Mouse (Mus musculus): ENCODE data around the gene Ehd4.

Gene Ehd4

DNA sequence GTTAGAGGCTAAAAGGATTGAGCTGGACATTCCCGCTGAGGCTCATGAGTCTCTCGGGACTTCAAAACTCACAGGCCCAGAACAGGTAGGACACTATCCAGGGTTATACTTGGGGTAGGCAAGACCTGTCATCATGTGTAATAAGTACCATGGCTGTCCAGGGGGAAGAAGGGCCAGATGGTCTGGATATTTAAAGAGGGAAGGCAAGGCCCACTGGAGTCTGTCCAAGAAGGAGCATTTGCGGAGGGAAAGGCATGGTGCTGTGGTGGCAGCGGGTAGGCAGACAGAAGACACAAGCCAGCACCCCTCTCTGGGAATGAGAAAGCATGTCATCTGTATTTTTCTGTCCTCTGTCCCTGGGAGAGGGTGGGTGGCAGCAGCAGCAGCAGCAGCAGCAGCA, 80.3 kb downstream of the Ehd4 start:
- in situ Hi-C loops (cut with MboI, MseI), result no loop called here

DNA sequence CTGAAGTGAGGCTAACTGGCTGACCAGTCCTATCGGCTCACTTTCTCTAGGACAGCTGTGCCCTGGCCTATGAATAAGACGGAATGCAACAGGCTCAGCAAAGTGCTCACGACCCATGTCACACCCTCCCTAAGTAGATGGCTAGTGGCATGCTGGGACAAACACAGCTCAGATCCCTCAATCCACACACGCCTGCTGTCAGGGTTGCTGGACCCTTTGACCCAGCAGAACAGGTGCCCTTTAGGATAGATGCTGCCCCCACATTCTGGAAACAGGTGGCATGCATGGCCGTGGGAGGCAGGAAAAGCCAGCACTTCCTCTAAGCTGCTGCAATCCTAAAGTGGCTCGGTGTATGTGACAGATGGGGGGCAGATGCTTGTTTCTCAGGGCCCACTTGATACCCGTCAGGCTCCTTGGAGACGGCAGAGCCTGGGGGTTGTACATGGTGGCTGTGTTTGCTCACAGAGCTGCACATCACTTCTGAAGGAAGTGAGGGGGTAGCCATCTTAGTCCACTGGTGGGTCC, 84.9 kb downstream of the Ehd4 start:
- in situ Hi-C loops (cut with MboI, MseI), result loop anchor here (10.0 kb wide), 1 partner anchor 975 kb away; no protein-coding TSS in a partner anchor

DNA sequence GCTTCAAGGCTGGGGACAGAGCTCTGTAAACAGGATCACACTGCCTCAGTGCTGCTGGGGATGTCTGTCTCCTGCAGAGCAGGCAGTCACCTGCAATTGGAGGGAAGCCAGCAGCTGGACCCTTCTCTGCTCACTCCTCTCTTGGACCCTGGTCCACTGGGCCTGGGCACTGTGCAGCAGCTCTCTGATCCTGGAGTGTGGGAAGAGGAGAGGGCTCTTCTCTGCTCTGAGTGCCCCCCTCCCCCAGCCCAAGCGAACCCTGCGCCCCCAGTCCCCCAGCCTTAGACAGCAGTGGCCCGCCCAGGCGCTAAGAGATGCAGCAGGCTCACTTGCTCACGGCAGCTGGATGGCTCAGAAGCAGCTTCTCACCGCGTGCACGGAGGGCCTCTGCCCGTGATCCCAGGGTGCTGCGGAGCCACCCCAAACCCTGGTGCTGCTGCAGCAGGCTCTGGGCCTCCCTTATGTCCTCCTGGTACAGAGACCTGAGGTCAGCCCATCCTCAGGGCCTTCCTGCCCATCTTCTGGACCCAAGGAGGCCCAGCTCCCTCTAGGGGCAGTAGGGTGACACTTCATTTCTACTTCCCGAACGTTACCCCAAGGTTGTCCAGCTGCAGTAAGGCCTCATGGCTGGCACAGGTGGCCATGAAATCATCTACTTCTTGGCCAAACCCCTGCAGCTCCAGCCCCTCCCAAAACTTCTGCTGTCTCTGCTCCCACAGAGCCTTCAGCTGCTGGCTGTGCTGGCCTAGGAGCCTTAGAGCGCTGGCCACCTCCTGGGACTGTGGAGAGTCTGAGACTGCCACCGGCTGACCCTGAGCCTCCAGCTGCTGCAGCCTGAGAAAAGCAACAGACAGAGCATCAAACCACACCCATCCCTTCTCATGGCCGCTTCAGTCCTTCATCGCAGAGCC, 85.6 kb downstream of the Ehd4 start:
- in situ Hi-C loops (cut with MboI, MseI), result loop anchor here (10.0 kb wide), 1 partner anchor 974 kb away; no protein-coding TSS in a partner anchor

DNA sequence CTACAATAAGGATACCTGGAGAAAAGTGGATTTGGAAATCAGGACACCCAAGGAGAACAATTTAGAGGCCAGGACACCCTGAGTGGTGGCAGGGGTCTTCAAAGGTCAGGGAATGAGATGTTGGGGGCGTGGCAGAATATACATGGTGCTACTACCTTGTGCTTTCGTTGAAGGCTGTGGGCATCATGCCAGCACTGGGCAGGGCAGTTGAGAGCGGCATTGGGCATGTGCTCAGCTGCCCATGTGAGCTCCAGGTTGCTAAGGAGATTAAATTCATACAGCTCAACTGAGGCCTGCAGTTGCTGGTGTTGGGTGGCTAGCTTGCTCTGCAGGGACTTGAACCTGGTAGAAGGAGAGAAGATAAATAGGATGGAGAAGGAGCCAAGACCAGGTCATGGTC, 88.2 kb downstream of the Ehd4 start:
- in situ Hi-C loops (cut with MboI, MseI), result loop anchor here (10.0 kb wide), 1 partner anchor 971 kb away; no protein-coding TSS in a partner anchor

DNA sequence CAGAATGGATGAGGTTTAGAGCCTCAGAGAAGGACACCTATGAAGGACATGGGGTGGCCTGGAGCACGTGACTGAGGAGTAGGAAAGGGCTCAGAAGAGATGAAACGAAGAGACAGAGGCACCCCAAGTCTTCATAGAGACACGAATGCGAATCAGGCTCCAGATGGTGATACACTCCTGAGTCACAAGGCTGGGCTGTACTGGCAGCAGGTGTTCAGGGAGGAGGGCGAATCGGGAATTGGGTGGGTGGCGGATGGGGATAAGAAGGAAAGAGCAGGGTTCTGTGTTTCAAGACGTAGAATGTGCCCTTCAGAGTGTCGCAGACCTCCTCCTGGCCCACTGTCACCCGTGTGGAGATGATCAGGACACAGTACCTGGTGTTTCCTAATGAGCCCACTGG, 89.2 kb downstream of the Ehd4 start:
- in situ Hi-C loops (cut with MboI, MseI), result loop anchor here (10.0 kb wide), 1 partner anchor 970 kb away; no protein-coding TSS in a partner anchor

DNA sequence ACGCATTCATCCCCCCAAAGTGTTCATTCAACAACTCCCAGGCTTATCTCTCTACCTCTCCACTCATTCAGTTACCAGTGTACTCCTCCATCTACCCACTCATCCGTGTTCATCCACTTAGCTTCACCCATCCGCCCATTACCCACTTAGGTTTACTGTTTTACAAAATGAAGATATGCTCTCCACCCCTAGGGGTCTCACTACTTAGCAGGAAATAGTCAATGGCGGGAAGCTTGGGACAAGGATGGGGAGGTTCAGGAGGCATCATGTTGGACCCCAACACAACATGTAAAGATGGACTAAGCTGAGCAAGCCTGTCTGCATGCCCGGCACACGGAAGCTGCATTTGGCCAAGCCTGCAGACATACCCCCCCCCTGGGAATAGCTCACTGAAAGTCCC, 89.8 kb downstream of the Ehd4 start:
- in situ Hi-C loops (cut with MboI, MseI), result loop anchor here (10.0 kb wide), 1 partner anchor 970 kb away; no protein-coding TSS in a partner anchor

DNA sequence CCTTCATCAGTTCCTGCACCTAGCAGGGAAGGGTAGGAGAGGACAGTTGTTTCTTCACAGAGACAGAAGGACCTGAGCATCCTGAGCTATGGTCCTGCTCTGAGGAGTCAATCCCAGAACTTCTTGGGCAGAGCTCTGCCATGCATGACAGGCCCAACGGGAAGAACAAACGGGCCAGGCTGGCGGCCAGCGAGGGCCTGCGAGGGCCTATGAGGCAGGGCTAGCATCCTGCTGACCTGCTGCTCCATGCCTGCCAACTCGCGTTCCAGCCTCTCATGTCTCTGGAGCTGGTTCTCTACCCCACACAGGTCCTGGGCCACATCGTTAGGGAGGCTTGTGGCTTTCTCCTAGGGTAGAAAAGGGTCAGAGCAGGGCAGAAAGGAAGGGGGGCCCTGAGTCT, 92.2 kb downstream of the Ehd4 start:
- in situ Hi-C loops (cut with MboI, MseI), result loop anchor here (10.0 kb wide), 1 partner anchor 967 kb away; no protein-coding TSS in a partner anchor

DNA sequence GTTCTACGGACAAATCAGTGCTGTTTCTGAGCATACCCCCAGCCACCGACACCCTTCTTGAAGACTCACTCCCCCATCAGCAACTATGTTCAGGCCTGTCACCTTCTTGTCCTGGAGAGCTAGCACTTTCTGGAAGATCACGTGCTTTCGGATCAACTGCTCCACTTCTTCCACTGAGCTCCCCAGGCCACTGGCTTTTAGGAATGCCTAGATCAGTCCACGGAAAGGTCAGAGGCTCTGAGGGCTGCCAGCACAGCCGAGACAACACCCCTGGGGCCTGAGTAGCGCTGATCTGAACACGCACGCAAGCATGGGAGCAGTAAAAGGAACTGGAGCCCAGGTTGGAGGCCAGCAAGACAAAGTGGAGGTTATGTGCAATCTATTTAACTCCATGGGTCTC, 93.8 kb downstream of the Ehd4 start:
- in situ Hi-C loops (cut with MboI, MseI), result loop anchor here (10.0 kb wide), 1 partner anchor 966 kb away; no protein-coding TSS in a partner anchor

DNA sequence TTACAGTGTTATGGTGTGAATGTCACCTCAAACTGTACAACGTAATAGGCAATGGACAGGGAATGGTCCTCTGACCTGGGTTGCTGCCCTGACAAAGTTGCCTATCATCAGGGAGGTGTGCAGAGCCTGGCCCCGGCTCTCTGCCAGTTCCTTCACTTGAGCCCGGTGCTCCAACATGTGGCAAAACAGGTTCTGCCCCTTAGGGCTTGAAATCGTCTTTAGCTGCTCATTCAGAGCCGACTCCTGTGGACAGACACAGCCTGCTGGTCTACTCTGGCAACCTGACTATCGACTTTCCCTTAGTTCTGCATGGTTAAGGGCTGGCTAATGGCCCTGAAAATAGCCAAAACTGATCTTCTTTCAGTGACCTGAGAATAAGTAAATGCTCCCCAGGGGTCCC, 94.2 kb downstream of the Ehd4 start:
- in situ Hi-C loops (cut with MboI, MseI), result loop anchor here (10.0 kb wide), 1 partner anchor 965 kb away; no protein-coding TSS in a partner anchor

DNA sequence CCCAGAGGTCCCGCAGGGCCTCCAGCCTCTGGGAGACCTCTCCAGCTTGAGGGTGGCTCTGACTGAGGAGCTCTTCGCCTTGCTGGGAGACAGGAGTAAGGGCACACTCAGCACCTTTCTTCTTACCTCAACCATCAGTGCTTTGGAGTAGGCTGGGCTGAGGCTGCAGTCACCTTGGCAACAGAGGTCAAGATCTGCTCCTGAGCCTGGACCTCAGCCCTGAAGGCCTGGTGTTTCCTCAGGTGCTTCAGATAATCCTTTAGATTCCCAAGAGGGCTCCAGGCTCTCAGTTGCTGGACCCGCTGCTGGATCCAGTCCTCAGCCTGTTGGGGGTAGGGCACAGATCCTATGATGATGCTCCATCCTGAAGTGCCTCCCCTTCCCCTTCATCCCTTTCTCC, 94.9 kb downstream of the Ehd4 start:
- in situ Hi-C loops (cut with MboI, MseI), result no loop called here

DNA sequence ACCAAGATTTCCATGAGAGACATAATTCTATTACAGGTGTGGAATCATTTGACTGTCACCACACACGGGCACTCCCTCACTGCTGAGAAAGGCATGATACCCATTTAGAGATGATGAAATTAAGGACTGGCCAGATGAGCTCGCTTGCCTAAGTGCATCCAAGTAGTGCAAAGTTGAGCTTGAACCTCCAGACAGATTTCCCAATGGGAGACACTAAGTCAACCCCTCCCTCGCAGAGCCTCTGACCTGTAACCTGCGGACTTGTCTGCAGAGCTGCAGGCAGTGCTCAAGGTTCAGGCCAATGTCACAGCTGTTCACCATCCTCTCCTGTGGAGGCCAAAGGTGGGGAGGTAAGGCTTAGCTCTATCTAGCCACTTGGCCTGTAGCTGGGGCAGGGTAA, 95.6 kb downstream of the Ehd4 start:
- in situ Hi-C loops (cut with MboI, MseI), result no loop called here

DNA sequence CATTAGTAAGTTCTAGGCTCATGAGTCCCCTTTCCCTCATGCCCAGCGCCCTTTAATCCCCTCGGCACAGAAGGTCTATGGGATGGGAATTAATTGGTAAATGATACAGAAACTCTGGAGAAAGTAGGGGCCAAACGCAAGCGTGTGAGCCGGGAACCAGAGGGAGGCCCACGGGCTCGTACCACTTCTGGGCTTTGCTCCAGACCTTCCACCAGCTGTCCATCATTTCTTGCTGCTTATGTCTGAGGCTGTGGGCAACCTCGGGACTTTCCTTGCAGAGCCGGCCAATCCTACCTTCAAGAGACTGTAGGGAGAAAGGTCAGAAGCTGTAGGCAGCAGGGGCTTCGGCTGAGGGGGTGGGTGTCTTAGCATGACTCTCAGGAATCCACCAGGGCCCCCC, 98.5 kb downstream of the Ehd4 start:
- in situ Hi-C loops (cut with MboI, MseI), result no loop called here

DNA sequence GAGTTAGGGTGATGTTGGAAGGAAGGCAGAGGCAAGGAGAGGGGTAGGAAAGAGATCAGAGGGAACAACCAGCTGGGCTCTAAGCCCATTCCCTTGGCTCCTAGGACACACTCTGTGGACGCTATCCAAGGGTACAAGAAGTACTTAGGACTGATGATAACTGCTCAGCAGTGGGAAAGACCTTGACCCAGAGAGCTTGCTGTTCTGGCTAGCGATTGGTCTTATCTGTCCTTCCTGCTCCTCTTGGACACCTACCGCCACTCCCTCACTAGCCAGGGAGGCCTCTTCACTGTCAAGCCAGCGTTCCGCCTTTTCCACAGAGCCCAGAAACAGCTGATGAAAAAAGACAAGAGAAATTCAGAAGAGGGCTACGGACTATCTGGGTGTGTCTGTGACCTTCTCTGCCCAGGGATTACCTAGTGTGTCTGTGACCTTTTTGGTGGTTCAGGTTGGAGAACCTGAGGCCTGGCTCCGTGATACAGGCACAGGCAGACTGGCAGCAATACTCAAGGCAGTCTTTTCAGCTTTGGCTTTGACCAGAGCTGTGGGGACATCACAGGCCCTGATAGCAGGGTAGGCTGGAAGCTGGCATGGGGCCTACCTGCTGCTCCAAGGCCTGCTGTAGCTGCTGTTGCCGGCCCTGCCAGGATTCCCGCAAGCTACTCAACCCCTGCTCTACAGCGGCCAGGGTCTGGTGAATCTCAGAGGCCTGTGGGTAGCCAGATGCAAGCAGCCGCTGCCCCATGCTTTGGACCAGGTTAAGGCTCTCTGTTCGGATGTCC, 99.4 kb downstream of the Ehd4 start:
- in situ Hi-C loops (cut with MboI, MseI), result no loop called here

DNA sequence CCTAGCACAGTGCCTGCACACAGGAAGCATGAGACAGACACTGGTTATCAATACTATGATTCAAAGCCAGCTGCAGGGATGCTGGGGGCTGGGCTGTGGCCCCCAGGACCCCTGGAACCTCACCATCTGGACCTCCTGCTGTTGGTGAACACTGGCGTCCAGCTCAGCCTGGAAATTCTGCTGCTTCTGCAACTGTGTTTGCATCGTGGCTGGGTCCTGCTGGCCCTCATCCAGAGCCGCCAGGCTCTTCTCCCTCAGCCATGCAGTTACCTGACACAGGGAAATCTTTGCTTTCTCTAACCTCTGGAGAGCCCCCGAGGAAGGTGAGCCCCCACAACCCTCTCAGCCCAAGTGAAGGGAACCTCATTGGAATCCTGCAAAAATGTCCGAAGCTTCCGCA, 103.0 kb downstream of the Ehd4 start:
- in situ Hi-C loops (cut with MboI, MseI), result no loop called here

DNA sequence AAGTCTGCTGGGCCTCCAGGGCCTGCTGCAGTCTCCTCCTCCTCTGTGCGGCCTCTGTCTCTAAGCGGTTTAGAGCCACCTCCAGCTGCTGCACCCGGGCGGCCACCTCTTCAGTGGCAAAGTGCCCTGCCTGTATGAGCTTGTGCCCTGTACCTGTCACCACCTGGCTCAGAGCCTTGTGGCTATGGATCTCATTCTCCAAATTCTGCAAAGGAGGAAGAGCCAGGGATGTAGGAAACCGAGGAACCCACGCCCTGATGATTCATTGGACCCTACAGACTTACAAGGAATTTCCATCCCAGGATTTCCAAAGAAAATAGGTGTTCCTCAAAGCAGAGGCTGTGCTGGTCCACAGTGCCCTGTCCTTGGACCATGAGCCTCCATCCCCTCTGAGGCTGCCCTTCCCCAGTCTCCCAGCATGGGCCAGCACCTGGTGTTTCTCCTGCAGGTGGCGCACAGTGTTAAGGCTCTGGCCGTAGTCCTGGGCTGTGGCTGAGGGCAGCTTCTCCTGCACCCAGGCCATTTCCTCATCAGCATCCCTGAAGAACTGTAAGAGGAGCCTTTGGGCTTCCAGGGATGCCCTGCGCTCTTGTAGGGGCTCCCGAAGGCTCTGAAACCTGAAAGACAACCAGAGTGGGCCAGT, 104.7 kb downstream of the Ehd4 start:
- in situ Hi-C loops (cut with MboI, MseI), result no loop called here

DNA sequence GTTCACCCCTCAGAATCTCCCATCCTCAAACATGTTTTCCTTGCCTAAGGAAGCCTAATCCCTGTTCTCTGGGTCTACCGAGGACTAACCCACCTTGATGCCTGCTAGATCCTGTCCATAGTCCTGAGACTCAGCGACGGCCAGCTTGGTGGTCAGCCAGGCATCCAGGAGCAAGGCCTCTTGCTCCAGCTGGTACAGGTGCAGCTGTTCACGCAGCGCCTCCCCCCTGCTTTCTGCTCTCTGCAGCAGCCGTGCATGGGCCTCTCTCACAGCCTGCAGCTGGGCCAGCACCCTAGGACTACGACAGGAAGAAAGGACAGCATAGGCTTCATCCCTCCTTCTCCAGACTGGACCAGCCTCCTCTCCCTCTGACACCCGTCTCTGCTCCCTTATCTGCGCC, 106.2 kb downstream of the Ehd4 start:
- in situ Hi-C loops (cut with MboI, MseI), result no loop called here

DNA sequence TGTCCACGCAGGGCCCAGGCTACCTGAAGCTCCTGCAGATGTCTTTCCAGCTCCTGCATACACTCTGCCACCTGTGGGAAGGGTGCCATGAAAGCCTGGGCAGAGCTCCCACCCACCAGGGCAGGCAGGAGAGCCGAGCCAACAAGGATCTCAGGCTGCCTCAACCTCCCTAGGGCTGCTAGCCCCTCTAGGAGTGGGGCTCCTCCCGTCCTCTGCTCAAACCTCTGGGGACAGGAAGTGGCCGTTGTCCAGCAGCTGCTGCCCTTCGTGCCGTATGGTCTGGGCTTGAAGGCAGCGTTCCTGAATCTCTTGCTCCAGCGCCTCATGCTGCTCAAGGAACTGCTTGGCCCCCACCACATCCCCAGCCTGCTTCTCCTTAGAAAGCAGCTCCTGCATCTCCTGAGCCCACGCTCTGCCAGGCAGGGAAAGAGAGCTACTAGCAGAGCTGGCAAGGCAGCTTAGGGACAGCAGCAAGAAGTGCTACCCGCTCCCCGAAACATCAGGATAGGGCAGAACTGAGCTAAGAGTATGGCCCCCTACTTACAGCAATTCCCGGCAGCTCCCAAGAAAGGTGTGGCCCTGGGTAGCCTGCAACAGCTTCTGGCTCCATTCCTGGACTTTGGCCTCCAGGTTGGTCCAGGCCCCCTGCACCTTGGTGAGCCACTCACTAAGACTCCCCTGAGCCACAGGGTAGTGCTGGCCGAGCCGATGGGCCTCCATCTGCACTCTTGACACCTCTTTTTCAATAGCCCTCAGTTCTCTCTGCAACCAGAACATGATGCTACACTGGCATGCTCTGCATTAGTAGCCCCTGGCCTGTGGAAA, 107.7 kb downstream of the Ehd4 start:
- in situ Hi-C loops (cut with MboI, MseI), result no loop called here

DNA sequence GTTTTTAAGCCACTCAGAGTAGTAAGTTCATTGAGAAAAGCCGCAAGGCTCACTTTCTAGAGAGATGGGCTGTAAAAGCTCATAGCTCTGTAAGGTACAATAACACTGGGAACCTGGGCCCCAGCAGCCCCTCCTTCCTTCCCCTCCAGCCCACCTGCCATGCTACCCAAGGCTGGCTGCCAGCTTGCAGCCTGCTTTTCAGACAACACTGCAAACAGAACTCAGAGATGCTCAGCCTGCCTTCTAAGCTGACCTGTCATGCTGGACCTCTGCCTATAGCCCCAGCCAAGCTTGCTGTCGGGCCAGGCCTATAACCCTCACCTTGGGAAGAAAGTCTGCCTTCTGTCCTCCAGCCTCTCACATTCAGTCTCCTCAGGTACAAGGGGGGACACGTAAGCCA, 109.7 kb downstream of the Ehd4 start:
- in situ Hi-C loops (cut with MboI, MseI), result no loop called here

DNA sequence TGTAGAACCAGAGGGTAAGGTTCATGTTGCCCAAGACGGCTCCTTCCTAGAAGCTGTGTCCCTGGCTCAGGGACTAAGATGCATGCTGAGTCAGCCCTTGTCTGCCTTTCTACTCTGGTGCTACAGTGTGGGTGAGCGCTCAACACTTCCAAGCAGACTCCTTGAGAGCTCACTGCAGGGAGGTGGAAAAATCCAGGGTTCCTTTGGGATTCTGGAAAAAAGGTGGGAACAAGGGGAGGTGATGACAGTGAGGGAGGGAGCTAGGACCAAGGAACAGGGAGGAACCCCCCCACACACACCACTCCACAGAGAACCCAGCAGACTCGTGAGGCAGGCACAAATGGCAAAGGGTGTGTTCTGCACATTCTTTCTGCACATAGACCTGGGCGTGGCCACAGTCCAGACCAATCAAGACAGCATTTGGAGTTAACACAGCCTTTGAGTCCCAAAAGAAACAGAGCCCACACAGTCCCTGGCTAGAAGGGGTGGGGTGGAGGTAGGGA, 110.3 kb downstream of the Ehd4 start:
- in situ Hi-C loops (cut with MboI, MseI), result no loop called here

DNA sequence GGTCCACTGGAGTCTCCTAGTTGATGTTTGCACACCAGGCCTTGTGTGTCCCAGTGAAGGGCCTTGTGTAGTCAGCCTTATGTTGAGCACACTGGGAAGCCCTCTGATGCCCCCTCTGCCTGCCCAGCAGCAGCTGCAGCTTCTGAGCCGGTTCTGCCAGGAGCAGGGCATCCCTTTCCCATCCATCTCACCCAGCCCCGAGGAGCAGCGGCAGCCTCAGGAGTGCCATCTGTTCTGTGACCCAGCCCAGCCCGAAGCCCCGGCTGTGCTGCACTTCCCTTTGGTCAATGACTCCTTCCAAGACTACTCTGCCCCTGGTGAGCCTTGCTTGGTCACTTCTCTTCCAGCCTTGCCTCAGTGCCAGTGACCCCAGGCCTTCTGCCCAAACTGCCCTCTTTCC, 113.4 kb downstream of the Ehd4 start:
- in situ Hi-C loops (cut with MboI, MseI), result no loop called here
